Mouse (Mus musculus) liver, embryonic 13.5 days (tissue): ENCODE results near the gene Parvb. TPM values are rescaled to one million over a fixed set of nuclear protein-coding genes. Genes with fewer than 3 reads are reported as not detected.

Experiments used
- polyA plus RNA-seq: library from polyadenylated mRNA; unstranded; fragments of >200 nt; fragmentation: Nextera tagmentation; extraction: Ambion mirVana; gene quantifications from 2 replicates; pipeline ENCODE4 v1.2.1, GENCODE M21; 2015

Parvb gene
- polyA plus RNA-seq, 1 experiment from 2014 or later, result 6.7 TPM

Other genes starting within 250 kb of the Parvb start
- gene Efcab6, start 166.7 kb upstream of the Parvb start, polyA plus RNA-seq, result not detected in 2 replicates
- gene Sult4a1, start 126.3 kb upstream of the Parvb start, polyA plus RNA-seq, result 0.12 and 0.24 TPM in 2 replicates
- gene Pnpla5, start 108.9 kb upstream of the Parvb start, polyA plus RNA-seq, result not detected in 2 replicates
- 1.2 and 1.4 TPM in 2 replicates for gene Pnpla3, start 64.2 kb upstream of the Parvb start, polyA plus RNA-seq
- 98.0 and 106 TPM in 2 replicates for gene Samm50, start 39.8 kb upstream of the Parvb start, polyA plus RNA-seq
- gene Parvg, start 92.0 kb downstream of the Parvb start, polyA plus RNA-seq, result 9.4 and 9.8 TPM in 2 replicates
- gene Shisal1, start 215.1 kb downstream of the Parvb start, polyA plus RNA-seq, result 0.08 and 0.14 TPM in 2 replicates